Mouse (Mus musculus): ENCODE results near the gene Fam210b. TPM values are rescaled to one million over a fixed set of nuclear protein-coding genes. Genes with fewer than 3 reads are reported as not detected.

Gene Fam210b
- polyA plus RNA-seq, 1 experiment from 2014 or later, result 24.3 TPM

DNA sequence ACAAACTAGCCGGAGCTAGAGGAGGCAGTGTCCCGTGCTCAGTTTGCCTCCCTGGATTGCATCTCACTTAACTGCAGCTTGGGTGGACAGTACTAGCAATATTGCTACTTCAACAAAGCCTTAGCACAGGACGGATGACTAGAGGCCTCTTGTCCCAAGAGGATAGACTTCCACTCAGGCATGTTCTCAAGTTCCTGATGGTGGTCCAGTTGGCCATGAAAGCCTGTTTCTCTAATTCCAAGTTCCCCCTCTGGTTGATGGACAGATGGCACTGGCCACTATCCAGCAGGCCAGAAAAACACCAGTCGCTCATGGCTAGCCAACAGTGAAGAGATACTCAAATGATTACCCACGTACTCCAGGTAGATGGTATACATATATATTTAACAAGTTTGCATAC is 10.5 kb downstream of the Fam210b start:
- no peak for DNase-seq (ENCODE audit: low spot score)
- no peaks in the 10 kb centered on the region for H3K9me3 ChIP-seq (replicated peaks)
- H3K27ac ChIP-seq (replicated peaks), result no peak overlapping the region
- H3K4me3 ChIP-seq, result no peak overlapping the region
- H3K36me3 ChIP-seq, result peaks cover 82% of the 10 kb centered on the region
- 89% methylated on average over 5 of the region's 5 CpGs for WGBS
- no peaks in the 10 kb centered on the region for H3K27me3 ChIP-seq (ENCODE audit: low read depth, poor library complexity, severe bottlenecking)
- H3K4me1 ChIP-seq, result peaks cover 12% of the 10 kb centered on the region; the same call in 1 of the 2 replicates

DNA sequence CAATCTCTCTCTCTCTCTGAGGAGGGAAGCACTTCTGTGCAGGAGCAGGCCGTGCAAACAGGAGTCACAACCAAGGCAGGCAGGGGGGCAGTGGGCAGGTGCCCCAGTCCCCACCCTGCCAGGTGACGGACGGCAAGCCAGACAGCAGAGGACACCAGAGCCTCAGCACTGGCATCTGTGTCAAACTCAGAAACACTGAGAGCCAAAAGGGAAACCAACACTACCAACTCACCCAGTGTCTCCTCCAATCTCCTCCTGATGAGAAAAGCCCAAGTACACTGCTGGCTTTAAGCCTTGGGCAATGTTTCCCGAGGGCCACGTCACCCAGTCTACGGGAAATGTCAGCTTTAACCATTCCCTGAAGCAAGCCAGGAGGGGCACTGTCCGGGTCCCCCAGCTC is 17.8 kb downstream of the Fam210b start:
- Histone ChIP-seq H3K4me1 (peaks cover 17% of the 10 kb centered on the region), H3K9me3 (replicated peaks) (no peaks in the 10 kb centered on the region), H3K36me3 (peaks cover 100% of the 10 kb centered on the region), H3K4me3 (no peak overlapping the region), H3K27me3 (ENCODE audit: low read depth, poor library complexity, severe bottlenecking) (no peaks in the 10 kb centered on the region), H3K27ac (replicated peaks) (no peak overlapping the region)
- WGBS, result 90% methylated on average over 7 of the region's 7 CpGs
- DNase-seq (ENCODE audit: low spot score), result no peak

DNA sequence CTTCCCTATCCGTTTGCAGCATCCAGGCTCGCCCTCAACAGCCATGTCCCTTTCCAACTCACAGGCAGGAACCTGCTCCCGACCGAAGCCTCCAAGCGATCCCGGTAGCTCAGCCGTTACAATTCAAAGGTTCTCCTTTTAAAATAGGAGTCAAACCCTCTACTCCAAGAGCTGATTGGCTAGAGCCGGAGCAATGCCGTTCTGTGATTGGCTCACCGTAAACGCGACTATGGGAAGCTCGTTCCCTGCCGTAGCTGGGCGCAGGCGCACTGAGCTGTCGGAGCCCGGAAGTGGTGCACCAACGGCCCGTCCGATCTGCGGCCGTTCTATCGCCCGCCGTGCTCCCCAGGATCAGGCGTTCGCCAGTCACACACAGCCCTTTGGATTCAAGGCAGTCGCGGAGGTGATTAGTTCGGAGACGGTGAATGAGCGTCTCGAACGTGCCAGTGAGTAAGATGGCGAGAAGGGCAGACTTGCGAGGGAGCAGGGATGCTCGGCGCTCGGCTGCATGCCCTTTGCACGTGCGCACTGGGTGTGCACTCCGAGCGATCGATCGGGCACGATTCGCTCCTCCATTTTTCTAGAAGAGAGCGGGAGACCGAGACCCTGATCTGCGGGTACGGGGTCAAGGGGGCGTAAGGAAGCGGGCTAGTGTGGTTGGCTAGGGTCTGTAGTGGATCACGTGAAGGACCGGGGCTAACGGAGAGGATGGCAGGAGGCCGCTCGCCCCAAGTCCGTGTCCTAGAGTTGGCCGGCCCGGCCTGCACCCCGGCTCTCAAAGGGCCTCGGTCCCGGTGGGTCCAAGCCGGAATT is 25.3 kb downstream of the Fam210b start, which contains the start of the genes Aurka and Cstf1:
Gene Aurka (minus strand): TSS at position 125 of the 813 bp plus-strand sequence.
Gene Cstf1 (plus strand): TSS at position 271 of the 813 bp plus-strand sequence.
- Histone ChIP-seq H3K27me3 (ENCODE audit: low read depth, poor library complexity, severe bottlenecking) (no peaks in the 10 kb centered on the region), H3K36me3 (peaks cover 68% of the 10 kb centered on the region), H3K4me1 (peaks cover 46% of the 10 kb centered on the region), H3K9me3 (replicated peaks) (no peaks in the 10 kb centered on the region), H3K4me3 (peak within 1 kb of the TSS; percentile 97), H3K27ac (replicated peaks) (peak within 1 kb of the TSS; percentile 97)
- DNase-seq (ENCODE audit: low spot score), result peak; percentile 96
- WGBS, result under 1% methylated on average over 66 of the region's 66 CpGs

DNA sequence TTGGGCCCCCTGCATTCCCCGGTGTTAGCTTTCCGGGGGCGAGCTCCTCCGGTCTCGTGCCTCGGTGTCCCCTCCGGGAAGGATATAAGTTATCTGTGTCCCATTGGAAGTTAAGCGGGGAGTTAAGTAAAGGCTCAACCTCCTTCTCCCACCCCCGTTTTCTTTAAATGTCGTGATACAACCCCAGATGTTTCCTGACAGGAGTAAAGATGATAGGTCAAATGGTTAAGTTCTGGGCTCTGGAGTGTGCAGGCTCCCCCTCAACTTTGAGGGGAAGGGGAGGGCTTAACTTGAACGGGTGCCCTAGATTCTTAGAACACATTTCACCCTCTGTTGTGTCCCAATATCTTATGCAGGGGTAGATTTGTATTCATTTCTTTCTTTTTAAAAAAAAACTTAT is 25.9 kb downstream of the Fam210b start:
- DNase-seq (ENCODE audit: low spot score), result no peak
- WGBS, result 0% methylated on average over 11 of the region's 11 CpGs
- no peaks in the 10 kb centered on the region for H3K9me3 ChIP-seq (replicated peaks)
- peaks cover 46% of the 10 kb centered on the region for H3K4me1 ChIP-seq
- peak overlapping the region; percentile 97 for H3K27ac ChIP-seq (replicated peaks)
- peaks cover 68% of the 10 kb centered on the region for H3K36me3 ChIP-seq
- no peaks in the 10 kb centered on the region for H3K27me3 ChIP-seq (ENCODE audit: low read depth, poor library complexity, severe bottlenecking)
- H3K4me3 ChIP-seq, result peak overlapping the region; percentile 97

DNA sequence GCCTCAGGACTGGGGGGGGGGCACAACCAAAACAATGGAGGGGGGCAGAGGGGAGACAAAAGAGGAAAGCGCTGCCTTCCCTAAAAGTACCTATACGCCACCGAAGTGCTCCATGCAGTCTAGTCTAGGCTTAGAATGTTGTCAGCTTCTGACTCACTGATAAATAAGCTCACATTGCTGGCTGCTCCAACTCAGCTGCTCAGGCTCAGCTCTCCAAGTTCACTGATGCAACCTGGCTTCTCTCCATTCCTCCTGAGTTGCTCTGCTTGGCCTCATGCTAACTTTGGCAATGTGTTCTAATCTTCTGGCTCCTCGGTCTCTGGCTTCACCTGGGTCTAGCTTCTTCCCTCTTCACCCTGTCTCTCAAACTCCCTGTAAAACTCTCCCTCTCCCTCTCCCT is 31.2 kb downstream of the Fam210b start:
- no peak for DNase-seq (ENCODE audit: low spot score)
- 93% methylated on average over 4 of the region's 4 CpGs for WGBS
- H3K27me3 ChIP-seq (ENCODE audit: low read depth, poor library complexity, severe bottlenecking), result no peaks in the 10 kb centered on the region
- no peaks in the 10 kb centered on the region for H3K9me3 ChIP-seq (replicated peaks)
- peaks cover 9% of the 10 kb centered on the region for H3K4me1 ChIP-seq
- peaks cover 92% of the 10 kb centered on the region for H3K36me3 ChIP-seq
- H3K4me3 ChIP-seq, result no peak overlapping the region
- no peak overlapping the region for H3K27ac ChIP-seq (replicated peaks)

DNA sequence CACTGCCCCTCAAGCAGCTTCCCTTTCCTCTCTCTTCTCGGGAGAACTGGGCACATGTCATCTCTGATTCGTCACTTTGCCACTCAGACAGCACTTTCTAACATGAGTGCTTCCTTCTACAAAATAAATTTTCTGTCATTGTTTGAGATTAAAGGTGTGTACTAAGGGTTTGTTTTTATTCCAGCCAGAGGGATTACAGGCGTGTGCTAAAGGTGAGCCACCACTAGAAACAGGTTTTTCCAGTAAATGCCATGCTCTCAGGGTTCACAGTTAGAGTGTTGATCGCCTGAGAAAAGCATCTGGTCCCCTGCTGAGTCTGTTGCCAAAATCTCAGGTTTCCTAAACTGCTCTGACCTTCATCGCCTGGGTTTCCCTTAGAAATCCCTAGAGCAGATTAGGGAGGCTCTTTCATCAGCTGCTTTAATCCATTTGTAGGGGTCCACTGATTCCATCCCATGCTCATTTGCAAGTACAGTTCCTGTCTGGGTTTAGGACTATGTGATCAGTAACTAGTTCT is 31.7 kb downstream of the Fam210b start:
- Histone ChIP-seq H3K4me3 (no peak overlapping the region), H3K27ac (replicated peaks) (no peak overlapping the region), H3K4me1 (peaks cover 4% of the 10 kb centered on the region)

DNA sequence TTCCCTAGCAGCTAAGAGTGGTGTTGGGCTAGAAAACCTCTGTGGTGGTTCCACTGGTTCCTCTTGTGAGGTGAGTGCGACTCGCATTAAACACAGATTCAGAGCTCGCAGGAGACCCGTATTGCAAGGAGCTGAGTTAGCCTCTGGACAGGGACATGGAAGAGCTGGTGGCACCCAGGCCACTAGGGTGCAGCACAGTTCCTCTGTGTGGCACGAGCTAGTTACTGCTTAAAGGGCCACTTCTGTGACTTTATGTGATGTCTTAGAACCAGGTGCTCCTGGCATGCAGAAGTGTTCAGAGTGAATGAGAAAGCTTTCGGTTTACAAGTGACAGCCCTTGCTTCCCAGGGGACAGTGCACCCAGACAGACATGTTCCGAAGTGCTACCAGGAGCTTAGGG is 33.0 kb downstream of the Fam210b start:
- no peaks in the 10 kb centered on the region for H3K27me3 ChIP-seq (ENCODE audit: low read depth, poor library complexity, severe bottlenecking)
- H3K9me3 ChIP-seq (replicated peaks), result no peaks in the 10 kb centered on the region
- no peak for DNase-seq (ENCODE audit: low spot score)
- WGBS, result 80% methylated on average over 7 of the region's 7 CpGs
- H3K27ac ChIP-seq (replicated peaks), result no peak overlapping the region
- peaks cover 100% of the 10 kb centered on the region for H3K36me3 ChIP-seq
- H3K4me3 ChIP-seq, result no peak overlapping the region
- H3K4me1 ChIP-seq, result no peaks in the 10 kb centered on the region

More for the DNA sequence above, 31.7 kb downstream of the Fam210b start:
- DNase-seq (ENCODE audit: low spot score), result no peak
- 73% methylated on average over 5 of the region's 5 CpGs for WGBS
- Histone ChIP-seq H3K36me3 (peaks cover 97% of the 10 kb centered on the region), H3K9me3 (replicated peaks) (no peaks in the 10 kb centered on the region), H3K27me3 (ENCODE audit: low read depth, poor library complexity, severe bottlenecking) (no peaks in the 10 kb centered on the region)

DNA sequence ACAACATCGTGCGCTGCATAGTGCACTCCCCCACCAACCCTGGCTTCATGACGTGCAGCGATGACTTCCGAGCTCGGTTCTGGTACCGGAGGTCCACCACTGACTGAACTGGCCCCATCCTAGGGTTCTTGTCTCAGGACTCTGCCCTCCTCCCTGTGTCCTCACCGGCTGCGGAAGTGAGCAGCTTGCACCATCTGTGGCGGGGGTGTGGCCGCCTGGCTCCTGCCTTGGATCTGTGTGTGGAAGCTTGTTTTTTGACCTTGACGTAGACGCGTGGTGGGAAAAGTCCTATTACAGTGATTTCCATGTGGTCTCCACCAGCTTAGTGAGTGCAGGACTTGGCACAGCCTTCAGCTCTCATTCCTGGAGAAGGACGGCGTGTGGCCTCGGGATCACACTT is 35.1 kb downstream of the Fam210b start:
- 96% methylated on average over 17 of the region's 17 CpGs for WGBS
- Histone ChIP-seq H3K9me3 (replicated peaks) (no peaks in the 10 kb centered on the region), H3K4me1 (no peaks in the 10 kb centered on the region), H3K36me3 (peaks cover 81% of the 10 kb centered on the region), H3K27me3 (ENCODE audit: low read depth, poor library complexity, severe bottlenecking) (no peaks in the 10 kb centered on the region), H3K27ac (replicated peaks) (no peak overlapping the region), H3K4me3 (no peak overlapping the region)
- no peak for DNase-seq (ENCODE audit: low spot score)

DNA sequence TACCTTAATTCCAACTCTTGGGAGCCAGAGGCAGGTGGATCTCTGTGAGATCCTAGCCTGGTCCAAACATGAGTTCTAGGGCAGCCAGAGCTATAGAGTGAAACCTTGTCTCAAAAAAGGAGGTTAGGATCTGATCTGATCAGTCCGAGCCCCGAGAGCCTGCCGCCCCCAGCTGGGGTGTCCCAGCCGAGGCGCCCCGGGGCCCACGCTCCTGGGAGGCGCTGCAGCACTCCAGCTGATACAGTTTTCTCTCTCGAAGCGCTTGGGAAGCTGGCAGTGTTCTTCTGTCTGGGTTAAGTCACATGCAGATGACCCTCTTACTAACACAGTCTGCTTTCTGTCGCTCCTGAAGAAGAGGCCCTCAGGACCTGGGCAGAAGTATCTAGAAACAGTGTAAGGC is 36.0 kb downstream of the Fam210b start:
- H3K36me3 ChIP-seq, result peaks cover 73% of the 10 kb centered on the region
- H3K27ac ChIP-seq (replicated peaks), result no peak overlapping the region
- WGBS, result 96% methylated on average over 11 of the region's 11 CpGs
- no peak for DNase-seq (ENCODE audit: low spot score)
- H3K4me1 ChIP-seq, result no peaks in the 10 kb centered on the region
- no peaks in the 10 kb centered on the region for H3K27me3 ChIP-seq (ENCODE audit: low read depth, poor library complexity, severe bottlenecking)
- H3K4me3 ChIP-seq, result no peak overlapping the region
- no peaks in the 10 kb centered on the region for H3K9me3 ChIP-seq (replicated peaks)

DNA sequence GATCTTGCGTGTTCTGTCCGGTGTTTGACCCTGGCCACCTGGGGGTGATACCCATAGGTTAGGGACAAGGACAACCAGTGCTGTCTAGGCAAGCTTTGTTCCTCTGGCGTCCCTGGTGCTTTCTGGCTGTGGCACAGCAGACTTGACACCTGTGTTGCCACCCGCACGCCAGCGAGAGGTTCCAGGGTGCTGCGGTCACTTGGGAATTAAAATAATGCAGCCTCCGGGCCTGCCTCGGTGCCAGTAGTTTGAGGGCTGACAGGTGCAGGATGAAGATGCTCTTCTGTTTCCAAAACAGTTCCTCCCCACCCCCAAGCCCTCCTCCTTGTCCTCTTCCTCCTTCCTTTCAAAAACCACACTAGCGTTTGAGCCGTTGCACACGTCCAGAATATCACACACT is 36.5 kb downstream of the Fam210b start:
- Histone ChIP-seq H3K36me3 (peaks cover 67% of the 10 kb centered on the region), H3K27ac (replicated peaks) (no peak overlapping the region), H3K4me3 (no peak overlapping the region), H3K4me1 (no peaks in the 10 kb centered on the region), H3K9me3 (replicated peaks) (no peaks in the 10 kb centered on the region), H3K27me3 (ENCODE audit: low read depth, poor library complexity, severe bottlenecking) (no peaks in the 10 kb centered on the region)
- WGBS, result 89% methylated on average over 12 of the region's 12 CpGs
- DNase-seq (ENCODE audit: low spot score), result no peak

DNA sequence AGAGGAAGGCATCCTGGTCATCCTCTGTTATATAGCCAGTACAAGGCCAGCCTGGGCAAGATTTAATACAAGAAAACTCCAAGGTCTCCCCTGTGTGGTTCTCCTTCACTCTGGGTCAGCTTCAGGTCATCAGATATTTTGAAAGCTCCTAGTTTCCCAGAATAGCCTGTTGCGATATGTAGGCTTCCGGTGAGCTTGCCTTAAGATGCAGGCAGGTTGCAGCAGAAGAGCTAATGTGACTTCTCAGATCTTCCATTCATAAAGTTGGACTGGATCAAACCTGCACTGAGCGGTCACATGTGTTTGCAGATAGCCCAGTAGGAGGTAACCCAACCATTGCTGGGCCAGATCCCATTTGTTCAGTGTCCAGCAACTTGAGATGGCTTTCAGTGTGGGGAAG is 39.4 kb downstream of the Fam210b start:
- Histone ChIP-seq H3K9me3 (replicated peaks) (no peaks in the 10 kb centered on the region), H3K27ac (replicated peaks) (no peak overlapping the region), H3K4me1 (no peaks in the 10 kb centered on the region), H3K4me3 (no peak overlapping the region), H3K27me3 (ENCODE audit: low read depth, poor library complexity, severe bottlenecking) (no peaks in the 10 kb centered on the region), H3K36me3 (peaks cover 39% of the 10 kb centered on the region)
- no peak for DNase-seq (ENCODE audit: low spot score)
- WGBS, result 95% methylated on average over 3 of the region's 3 CpGs

DNA sequence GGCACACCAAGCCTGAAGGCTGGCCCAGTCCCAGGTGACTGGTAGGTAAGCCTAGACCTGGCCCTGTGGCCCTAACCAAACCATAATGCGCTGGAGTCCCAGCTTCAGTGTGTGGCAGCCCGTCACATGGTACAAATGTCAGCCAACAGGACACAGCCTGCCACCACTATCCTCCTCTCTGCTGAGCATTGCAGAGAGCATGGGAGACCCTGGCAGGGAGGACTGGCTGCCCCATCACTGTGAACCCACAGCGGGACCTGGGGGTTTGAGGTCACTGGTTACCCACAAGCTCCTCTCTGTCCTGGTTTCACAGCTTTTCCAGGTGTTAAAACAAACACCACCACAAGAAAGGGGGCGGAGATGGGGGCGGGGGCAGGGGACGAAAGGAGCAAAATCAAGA is 45.0 kb downstream of the Fam210b start:
- Histone ChIP-seq H3K36me3 (no peaks in the 10 kb centered on the region), H3K9me3 (replicated peaks) (no peaks in the 10 kb centered on the region), H3K4me1 (no peaks in the 10 kb centered on the region), H3K27me3 (ENCODE audit: low read depth, poor library complexity, severe bottlenecking) (no peaks in the 10 kb centered on the region), H3K4me3 (no peak overlapping the region), H3K27ac (replicated peaks) (no peak overlapping the region)
- DNase-seq (ENCODE audit: low spot score), result no peak
- 43% methylated on average over 6 of the region's 6 CpGs for WGBS

DNA sequence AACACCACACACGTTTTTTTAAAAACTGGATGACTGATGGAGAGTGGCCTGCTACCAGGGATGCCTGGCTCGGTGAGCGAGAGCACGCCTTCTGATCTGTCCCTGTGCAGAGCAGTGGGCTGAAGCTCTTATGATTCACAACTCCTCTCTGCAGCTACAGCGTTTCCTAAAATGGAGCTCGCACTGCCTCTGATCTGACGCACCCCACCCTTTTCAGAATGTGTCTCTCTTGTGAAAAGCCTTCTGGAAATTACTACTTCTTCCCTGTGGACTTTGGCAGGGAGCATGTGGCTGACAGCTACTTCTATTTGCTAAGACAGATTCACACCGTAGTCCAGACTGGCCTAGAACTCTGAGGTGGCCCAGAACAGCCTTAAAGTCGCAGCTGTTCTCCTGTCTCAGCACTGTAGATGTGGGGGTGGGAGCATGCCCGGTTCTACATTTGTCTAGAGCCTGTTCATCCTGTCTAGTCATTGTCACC is 46.7 kb downstream of the Fam210b start:
- no peaks in the 10 kb centered on the region for H3K27me3 ChIP-seq (ENCODE audit: low read depth, poor library complexity, severe bottlenecking)

More for the DNA sequence above, 46.7 kb downstream of the Fam210b start:
- Histone ChIP-seq H3K27ac (replicated peaks) (no peak overlapping the region), H3K4me3 (no peak overlapping the region), H3K36me3 (no peaks in the 10 kb centered on the region), H3K9me3 (replicated peaks) (no peaks in the 10 kb centered on the region), H3K4me1 (peaks cover 8% of the 10 kb centered on the region)
- no peak for DNase-seq (ENCODE audit: low spot score)
- 81% methylated on average over 10 of the region's 10 CpGs for WGBS

Measured in midbrain, embryonic 10.5 days (tissue).